Mouse (Mus musculus) midbrain, embryonic 16.5 days (tissue): ENCODE data around the gene Tubb2b. TPM values are rescaled to one million over a fixed set of nuclear protein-coding genes. Genes with fewer than 3 reads are reported as not detected.
"Not testable (repeated sequence)": the region's sequence is repeated elsewhere in the genome, so short reads cannot be mapped to it uniquely, and the experiment has no call there.

Experiments
- ATAC-seq: fragments of 200-750 bp; cut with Nextera tagmentation; 2 replicates; pipeline ENCODE4 v1.8.0; 2017; ENCODE audit warnings: moderate TSS enrichment
- H3K27ac ChIP-seq: fragments of 300-500 bp; sonication (generic); 2 replicates; pipeline ENCODE4 v1.5.1; 2014; ENCODE audit warnings: mild to moderate bottlenecking, low read length, mixed read lengths
- H3K27me3 ChIP-seq: fragments of 300-500 bp; sonication (generic); 2 replicates; pipeline ENCODE4 v1.6.1; 2014; ENCODE audit warnings: low read depth, low read length, mixed read lengths; ENCODE audit not compliant: control insufficient read depth, insufficient read depth
- H3K36me3 ChIP-seq: fragments of 300-500 bp; sonication (generic); 2 replicates; pipeline ENCODE4 v1.6.1; 2014; ENCODE audit warnings: mild to moderate bottlenecking, low read length, moderate library complexity, mixed read lengths; ENCODE audit not compliant: control insufficient read depth, insufficient read depth
- H3K4me1 ChIP-seq: fragments of 300-500 bp; sonication (generic); 2 replicates; pipeline ENCODE4 v1.6.1; 2014; ENCODE audit warnings: mild to moderate bottlenecking, low read length, mixed read lengths; ENCODE audit not compliant: control insufficient read depth, insufficient read depth
- H3K4me2 ChIP-seq: fragments of 300-500 bp; sonication (generic); 2 replicates; pipeline ENCODE4 v1.6.1; 2014; ENCODE audit warnings: mild to moderate bottlenecking, low read length, mixed read lengths
- H3K4me3 ChIP-seq: fragments of 300-500 bp; sonication (generic); 2 replicates; pipeline ENCODE4 v1.5.1; 2014; ENCODE audit warnings: low read depth, mild to moderate bottlenecking, low read length, moderate library complexity, mixed read lengths
- H3K9ac ChIP-seq: fragments of 300-500 bp; sonication (generic); 2 replicates; pipeline ENCODE4 v1.6.1; 2014; ENCODE audit warnings: low read depth, low read length, mixed read lengths
- H3K9me3 ChIP-seq: fragments of 300-500 bp; sonication (generic); replicated peaks from 2 replicates; pipeline ENCODE4 v1.6.1; 2014; ENCODE audit warnings: mild to moderate bottlenecking, low read length, mixed read lengths; ENCODE audit not compliant: control insufficient read depth, poor library complexity, severe bottlenecking
- whole genome bisulfite sequencing: fragments of 180-500 bp; shearing (Covaris S2); extraction: QIAGEN DNeasy Blood & Tissue Kit; methylation state at CpG from one replicate; pipeline ENCODE4 v1.1.7; 2014; 5-methylcytosine and 5-hydroxymethylcytosine counted together
- polyA plus RNA-seq: library from polyadenylated mRNA; unstranded; fragments of >200 nt; fragmentation: Nextera tagmentation; extraction: Ambion mirVana; gene quantifications from 2 replicates; pipeline ENCODE4 v1.2.1, GENCODE M21; 2015

Gene Tubb2b
- polyA plus RNA-seq, 1 experiment from 2014 or later = 1,315 TPM

GRCm38 (mm10) chr13:34088201-34088649, 42.0 kb downstream of the Tubb2b start:
- H3K4me3 ChIP-seq, H3K27me3 ChIP-seq, H3K9me3 ChIP-seq, H3K36me3 ChIP-seq: not testable (repeated sequence)
- peak; percentile 53 for ATAC-seq
- Histone ChIP-seq H3K4me2 (peak overlapping the region; percentile 49), H3K27ac (peak overlapping the region; percentile 94), H3K9ac (peak overlapping the region; percentile 38; the same call in 1 of the 2 replicates), H3K4me1 (peaks cover 30% of the 10 kb centered on the region)
- WGBS = 32% methylated on average over 5 of the region's 5 CpGs

- H3K4me2 ChIP-seq = peak overlapping the region; percentile 49
- no peak overlapping the region for H3K4me3 ChIP-seq
- H3K9ac ChIP-seq = no peak overlapping the region
- peak; percentile 44 for ATAC-seq
- peak overlapping the region; percentile 94 for H3K27ac ChIP-seq
- no peaks in the 10 kb centered on the region for H3K36me3 ChIP-seq
- no peaks in the 10 kb centered on the region for H3K27me3 ChIP-seq
- H3K4me1 ChIP-seq = peaks cover 30% of the 10 kb centered on the region
- H3K9me3 ChIP-seq = no peaks in the 10 kb centered on the region
- 38% methylated on average over 7 of the region's 7 CpGs for WGBS
Observed at GRCm38 (mm10) chr13:34087052-34087812, 43.0 kb downstream of the Tubb2b start.

GRCm38 (mm10) chr13:34084026-34084750, 46.1 kb downstream of the Tubb2b start:
- peak overlapping the region; percentile 48; the same call in 1 of the 2 replicates for H3K27ac ChIP-seq
- no peaks in the 10 kb centered on the region for H3K36me3 ChIP-seq
- H3K4me2 ChIP-seq = no peak overlapping the region
- no peak overlapping the region for H3K9ac ChIP-seq
- no peaks in the 10 kb centered on the region for H3K9me3 ChIP-seq
- H3K4me1 ChIP-seq = peaks cover 25% of the 10 kb centered on the region
- WGBS = 75% methylated on average over 9 of the region's 9 CpGs
- no peak for ATAC-seq
- H3K27me3 ChIP-seq = no peaks in the 10 kb centered on the region
- no peak overlapping the region for H3K4me3 ChIP-seq

- 66% methylated on average over 4 of the region's 4 CpGs for WGBS
- H3K27me3 ChIP-seq = no peaks in the 10 kb centered on the region
- H3K9ac ChIP-seq = no peak overlapping the region
- no peak overlapping the region for H3K4me3 ChIP-seq
- no peaks in the 10 kb centered on the region for H3K36me3 ChIP-seq
- peaks cover 3% of the 10 kb centered on the region; the same call in 1 of the 2 replicates for H3K4me1 ChIP-seq
- H3K9me3 ChIP-seq = no peaks in the 10 kb centered on the region
- no peak overlapping the region for H3K27ac ChIP-seq
- ATAC-seq = no peak
- H3K4me2 ChIP-seq = no peak overlapping the region
Observed at GRCm38 (mm10) chr13:34081926-34082325, 48.3 kb downstream of the Tubb2b start.

GRCm38 (mm10) chr13:34079801-34080200, 50.5 kb downstream of the Tubb2b start:
- no peak for ATAC-seq
- Histone ChIP-seq H3K36me3 (no peaks in the 10 kb centered on the region), H3K9ac (no peak overlapping the region), H3K4me2 (no peak overlapping the region), H3K4me1 (peaks cover 7% of the 10 kb centered on the region), H3K9me3 (no peaks in the 10 kb centered on the region), H3K4me3 (no peak overlapping the region), H3K27ac (no peak overlapping the region), H3K27me3 (no peaks in the 10 kb centered on the region)
- WGBS = 85% methylated on average over 3 of the region's 3 CpGs

- no peaks in the 10 kb centered on the region for H3K27me3 ChIP-seq
- 43% methylated on average over 16 of the region's 16 CpGs for WGBS
- H3K9ac ChIP-seq = peak overlapping the region; percentile 99
Observed at GRCm38 (mm10) chr13:34078500-34079280, 51.6 kb downstream of the Tubb2b start.

GRCm38 (mm10) chr13:34077492-34078271, 52.6 kb downstream of the Tubb2b start, which contains the start of gene Tubb2a:
Tubb2a (minus strand) TSS chr13:34078007.
- Histone ChIP-seq H3K27ac (peak within 1 kb of the TSS; percentile 97), H3K9me3 (no peaks in the 10 kb centered on the region), H3K4me3 (peak within 1 kb of the TSS; percentile 95), H3K4me1 (peaks cover 16% of the 10 kb centered on the region), H3K27me3 (no peaks in the 10 kb centered on the region), H3K4me2 (peak within 1 kb of the TSS; percentile 66), H3K9ac (peak within 1 kb of the TSS; percentile 99), H3K36me3 (0 out of 2 replicates have a peak, but pooled peaks cover 2% of the 10 kb centered on the region)
- WGBS = under 1% methylated on average over 38 of the region's 45 CpGs
- ATAC-seq = peak; percentile 88

More at GRCm38 (mm10) chr13:34078500-34079280, 51.6 kb downstream of the Tubb2b start:
- peak overlapping the region; percentile 95 for H3K4me3 ChIP-seq
- H3K36me3 ChIP-seq = 0 out of 2 replicates have a peak, but pooled peaks cover 1% of the 10 kb centered on the region
- ATAC-seq = peak; percentile 34
- H3K27ac ChIP-seq = peak overlapping the region; percentile 97
- H3K9me3 ChIP-seq = no peaks in the 10 kb centered on the region
- H3K4me2 ChIP-seq = peak overlapping the region; percentile 66
- peaks cover 11% of the 10 kb centered on the region for H3K4me1 ChIP-seq
